Mouse (Mus musculus): Measurements from ENCODE around the gene Tbc1d17. TPM values are rescaled to one million over a fixed set of nuclear protein-coding genes. Genes with fewer than 3 reads are reported as not detected.

Gene Tbc1d17
- polyA plus RNA-seq, 3 experiments from 2014 or later = 43.9 to 66.0 (median 60.6) TPM

DNA sequence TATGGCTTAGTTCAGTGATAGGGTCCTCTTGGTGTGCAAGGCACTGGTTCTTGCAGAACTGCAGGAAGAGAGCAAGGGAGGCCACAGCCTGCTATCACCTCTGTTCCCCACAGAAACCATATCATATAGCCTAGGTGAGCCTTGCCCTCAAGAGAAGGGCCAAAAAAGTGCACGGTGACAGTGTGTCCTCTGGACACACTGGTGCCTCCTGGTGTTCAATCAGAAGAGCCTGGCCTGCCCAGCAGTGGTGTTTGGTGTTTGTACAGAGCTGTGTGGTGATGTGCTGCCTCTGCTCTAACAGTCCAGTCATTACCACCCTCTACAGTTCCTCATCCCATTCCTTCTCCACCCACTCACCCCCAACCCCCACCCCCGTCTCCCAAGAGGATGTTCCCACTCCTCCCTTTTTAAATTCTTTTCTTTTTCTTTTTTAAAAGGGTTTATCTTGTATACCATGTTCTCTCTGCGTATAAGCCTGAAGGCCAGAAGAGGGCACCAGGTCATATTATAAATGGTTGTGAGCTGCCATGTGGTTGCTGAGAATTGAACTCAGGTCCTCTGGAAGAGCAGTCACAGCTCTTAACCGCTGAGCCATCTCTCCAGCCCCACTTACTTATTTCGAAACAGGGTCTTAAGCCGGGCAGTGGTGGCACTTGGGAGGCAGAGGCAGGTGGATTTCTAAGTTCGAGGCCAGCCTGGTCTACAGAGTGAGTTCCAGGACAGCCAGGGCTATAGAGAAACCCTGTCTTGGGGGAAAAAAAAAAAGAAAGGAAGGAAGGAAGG lies 27.0 kb downstream of the Tbc1d17 start:
- ATAC-seq = no peak

DNA sequence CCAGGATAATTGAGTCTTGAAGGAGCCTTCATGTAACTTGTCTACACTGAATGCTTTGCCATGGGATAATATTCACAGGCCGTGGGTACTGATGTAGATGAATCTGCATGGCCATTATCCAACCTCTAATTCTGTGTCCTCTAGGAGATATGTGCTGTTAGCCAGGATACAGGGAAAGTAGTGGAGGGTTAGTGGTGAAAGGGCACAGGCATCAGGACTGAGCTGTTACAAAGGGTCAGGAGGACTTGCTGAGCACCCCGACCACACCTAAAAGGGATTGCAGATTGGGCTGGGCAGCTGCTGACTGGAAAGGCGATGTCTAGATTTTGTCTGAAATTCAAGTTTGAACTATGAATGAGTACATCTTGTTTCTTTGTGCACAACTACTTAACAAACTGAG lies 28.4 kb downstream of the Tbc1d17 start:
- no peak for ATAC-seq

DNA sequence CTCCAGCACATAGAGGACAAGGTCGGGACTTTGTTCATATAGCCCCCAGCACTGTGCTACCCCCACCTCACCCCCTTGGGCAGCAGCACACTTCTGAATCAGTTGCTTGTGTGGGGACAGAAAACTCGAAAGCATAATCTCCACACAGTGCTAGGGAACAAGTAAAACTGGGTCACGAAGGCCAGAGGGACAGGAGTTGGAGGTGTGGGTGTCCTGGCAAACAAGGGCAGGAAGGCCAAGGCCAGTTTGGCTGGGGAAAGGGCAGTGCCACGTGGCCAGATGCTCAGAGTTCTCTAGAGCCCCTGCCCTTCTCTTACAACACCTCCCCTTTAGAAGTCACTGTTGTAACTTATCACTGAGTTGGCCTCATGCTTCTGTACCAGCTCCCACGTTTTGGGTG lies 29.0 kb downstream of the Tbc1d17 start:
- ATAC-seq = no peak

DNA sequence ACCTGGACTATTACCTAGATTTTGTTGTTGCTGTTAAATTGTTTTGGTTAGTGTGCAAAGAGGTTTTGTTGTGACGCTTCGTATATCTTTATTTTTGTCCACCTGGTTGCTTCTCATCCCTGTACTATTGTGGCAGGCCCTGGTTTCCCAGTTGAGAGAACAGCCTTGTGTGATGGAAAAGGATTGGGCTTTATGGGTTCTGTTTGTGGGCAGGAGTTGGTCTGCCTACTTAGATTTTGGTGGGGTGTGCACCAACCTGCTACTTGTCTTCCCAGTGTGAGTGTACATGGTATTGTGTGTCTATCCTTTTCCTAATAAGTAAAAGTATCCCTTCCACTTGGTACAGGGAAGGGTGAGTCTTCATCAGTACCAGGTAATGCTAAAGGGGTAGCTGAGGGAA lies 29.5 kb downstream of the Tbc1d17 start:
- ATAC-seq = no peak

DNA sequence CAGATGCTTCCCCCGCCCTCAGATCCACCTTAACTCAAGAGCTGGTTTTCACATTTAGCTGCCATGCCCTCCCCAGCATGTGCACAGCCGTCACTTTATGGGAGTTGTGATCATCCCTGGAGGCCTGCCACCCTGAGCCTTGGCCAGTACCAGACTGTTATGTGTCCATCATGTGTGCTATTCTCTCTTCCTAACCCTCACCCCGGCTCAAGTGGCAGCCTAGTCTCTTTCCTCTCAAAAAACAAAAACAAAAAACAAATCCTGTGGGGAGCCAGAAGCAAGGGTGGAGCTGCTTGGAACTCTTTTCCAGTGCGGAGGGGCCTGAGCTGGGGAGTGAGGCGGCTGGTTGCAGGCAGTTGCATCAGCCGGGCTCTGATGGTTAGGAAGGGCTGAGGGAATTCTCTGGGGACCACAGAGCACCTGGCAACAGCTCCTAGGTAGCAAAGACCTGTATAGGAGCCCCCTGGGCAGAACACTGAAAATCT lies 30.1 kb downstream of the Tbc1d17 start:
- no peak for ATAC-seq

DNA sequence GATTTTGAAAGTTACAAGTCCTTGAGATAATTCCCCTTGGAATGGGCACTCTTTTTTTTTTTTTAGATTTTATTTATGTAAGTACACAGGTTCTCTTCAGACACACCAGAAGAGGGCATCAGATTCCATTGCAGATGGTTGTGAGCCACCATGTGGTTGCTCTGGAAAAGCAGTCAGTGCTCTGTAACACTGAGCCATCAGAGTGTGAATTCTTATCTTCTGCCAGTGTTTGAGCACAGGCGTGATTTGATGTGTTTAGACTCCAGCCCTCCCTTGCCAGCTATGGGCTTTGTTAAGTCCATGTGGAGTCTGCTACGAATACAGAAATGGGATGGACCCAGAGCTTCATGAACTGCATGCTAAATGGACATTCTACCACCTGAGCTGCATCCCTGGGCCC lies 30.7 kb downstream of the Tbc1d17 start:
- ATAC-seq = no peak

DNA sequence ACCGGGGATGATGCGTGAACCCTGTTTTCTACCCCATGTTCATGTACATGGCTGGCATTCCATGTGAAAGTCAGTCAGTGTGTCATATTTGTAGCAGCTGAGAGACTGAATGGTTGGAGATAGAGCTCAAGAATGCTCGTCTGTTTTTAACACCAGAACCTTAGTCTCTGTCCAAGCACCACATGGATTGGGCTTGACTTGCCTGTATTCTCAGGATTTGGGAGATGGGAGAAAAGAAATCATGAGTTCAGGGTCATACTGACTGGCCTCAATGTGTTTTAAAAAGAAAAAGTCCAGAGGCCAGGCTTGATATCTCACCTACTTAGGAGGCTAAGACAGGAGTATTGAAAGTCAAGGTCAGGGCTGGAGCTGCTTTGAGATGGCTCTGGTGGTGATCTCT lies 31.4 kb downstream of the Tbc1d17 start:
- no peak for ATAC-seq

DNA sequence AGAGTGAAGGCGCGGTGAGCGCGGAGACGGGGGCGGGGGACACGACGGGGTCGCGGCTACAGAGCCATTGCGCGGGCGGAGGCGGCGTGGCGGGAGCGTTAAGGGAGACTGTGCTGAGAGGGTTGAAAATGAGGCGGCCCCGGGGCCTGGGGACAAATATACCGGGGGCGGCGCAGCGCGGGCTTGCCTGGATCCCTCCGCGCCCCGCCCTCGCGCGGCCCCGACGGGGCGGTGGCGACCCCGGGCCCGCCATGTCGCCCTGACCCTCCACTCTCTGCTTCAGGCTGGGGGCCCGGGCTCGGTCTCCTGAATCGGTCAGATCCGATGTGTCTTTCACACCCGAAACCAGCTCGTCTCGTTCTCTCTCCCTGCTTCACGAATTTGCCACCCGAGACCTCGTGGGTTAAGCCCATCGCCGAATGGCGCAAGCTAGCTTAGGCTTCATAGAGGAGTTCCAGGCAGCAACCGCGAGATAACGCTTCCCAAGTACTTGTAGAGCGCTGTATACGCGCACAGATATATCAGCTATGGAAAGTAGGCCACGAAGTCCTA lies 32.3 kb downstream of the Tbc1d17 start, which contains the start of gene Atf5:
TSS of gene Atf5 (minus strand) at position 189 of the 552 bp plus-strand sequence.
- no peak for ATAC-seq

DNA sequence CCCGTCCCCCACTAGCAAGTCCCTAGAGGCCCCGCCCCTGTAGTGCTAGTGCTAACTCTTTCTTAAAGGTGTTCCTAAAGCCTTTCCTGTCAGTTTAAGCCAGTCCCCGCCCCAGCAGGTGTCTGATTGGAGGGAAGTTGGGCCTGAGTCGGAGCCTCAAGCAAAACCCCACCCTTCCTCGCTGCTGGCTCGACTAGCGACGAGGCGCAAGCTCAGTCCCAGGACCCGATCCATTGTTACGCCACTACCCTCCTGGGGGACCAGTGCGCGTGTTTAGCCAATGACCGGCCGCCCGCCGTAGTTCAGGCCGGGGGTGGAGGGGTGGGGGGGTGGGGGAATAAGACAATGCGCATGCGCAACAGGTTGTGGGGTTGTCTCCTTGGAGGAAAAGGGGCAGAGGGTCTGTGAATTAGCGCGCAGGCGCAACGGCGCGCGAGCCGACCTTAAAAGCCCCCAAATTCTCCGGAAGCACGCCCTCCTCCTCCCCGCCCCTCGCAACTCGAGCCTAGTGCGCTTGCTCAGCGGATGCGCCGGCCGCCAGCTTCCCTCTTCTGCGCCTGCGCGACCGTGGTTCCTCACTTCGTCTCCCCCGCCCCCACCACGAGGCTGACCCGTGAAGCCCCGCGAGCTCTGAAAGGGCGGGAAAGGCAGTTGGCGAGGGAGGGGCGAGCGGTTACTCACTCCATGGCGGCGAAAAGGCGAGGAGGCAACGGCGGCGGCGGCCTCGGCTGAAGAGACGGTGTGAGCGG lies 33.0 kb downstream of the Tbc1d17 start, which contains the start of the genes Nup62 and Il4i1:
TSS of gene Nup62 (plus strand) at position 368 of the 749 bp plus-strand sequence.
TSS of gene Il4i1 (plus strand) at position 667 of the 749 bp plus-strand sequence.
- peak; percentile 93 for ATAC-seq

DNA sequence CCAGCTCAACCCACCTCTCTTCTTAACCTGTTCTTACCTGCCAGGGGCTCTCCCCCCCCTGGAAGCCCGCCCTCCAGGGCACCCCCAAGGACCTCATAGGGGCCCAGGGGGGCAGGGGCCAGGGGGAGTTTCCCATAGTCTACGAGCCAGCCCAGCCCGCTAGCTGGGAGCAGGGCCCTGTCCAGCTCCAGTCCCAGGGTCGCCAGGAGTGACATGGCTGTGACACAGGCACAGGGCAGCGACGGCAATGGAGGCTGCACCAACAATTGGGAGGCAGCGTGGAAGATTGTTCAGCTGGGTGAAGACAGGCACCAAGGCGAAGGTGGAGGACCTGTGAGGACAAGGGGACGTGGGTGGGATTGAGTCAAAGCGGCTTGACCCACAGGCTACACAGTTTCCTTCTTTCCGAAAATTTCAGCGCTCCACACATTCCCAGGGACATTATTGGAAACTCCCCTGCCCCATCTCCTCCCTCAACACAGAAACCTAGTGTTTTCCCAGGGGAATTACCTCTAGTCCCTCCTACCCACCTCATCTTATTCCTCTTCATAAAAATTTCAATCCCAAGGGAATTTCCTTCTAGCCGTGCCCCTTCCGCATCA lies 33.8 kb downstream of the Tbc1d17 start:
- no peak for ATAC-seq

DNA sequence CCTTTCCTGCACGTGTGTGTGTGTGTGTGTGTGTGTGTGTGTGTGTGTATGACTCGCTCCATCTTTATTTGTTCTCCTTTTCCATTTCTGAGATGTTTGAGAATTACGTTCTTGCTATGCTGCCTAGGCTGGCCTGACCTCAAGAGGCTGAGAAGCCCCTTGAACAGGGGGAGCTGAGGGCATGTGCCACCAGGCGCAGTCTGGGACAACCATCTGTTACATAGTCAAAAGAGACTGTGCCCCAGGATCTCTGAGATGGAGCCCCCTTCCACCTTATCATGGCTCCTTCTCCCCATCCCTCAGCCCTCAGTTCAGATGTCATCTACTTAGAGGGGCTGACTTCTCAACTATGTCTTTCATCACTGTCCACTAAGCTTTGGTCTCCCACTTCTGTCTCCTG lies 34.5 kb downstream of the Tbc1d17 start:
- no peak for ATAC-seq

DNA sequence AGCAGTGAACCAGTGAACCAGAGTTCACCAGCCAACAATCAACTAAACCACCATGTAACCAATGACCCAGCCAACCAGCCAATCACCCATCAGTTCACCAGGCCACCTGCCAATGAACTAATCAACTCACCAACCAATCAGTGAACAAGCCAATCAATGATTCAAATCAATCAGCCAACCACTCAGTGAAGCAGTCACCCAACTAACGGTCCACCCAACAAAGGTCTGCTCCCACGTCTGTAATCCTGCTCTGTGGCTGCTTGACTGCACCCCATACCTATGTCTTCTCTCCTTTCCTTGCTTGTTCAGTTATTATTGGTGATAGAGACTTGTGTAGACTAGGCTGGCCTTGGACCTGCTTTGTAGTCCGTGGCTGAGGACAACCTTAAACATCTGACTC lies 34.9 kb downstream of the Tbc1d17 start:
- no peak for ATAC-seq

DNA sequence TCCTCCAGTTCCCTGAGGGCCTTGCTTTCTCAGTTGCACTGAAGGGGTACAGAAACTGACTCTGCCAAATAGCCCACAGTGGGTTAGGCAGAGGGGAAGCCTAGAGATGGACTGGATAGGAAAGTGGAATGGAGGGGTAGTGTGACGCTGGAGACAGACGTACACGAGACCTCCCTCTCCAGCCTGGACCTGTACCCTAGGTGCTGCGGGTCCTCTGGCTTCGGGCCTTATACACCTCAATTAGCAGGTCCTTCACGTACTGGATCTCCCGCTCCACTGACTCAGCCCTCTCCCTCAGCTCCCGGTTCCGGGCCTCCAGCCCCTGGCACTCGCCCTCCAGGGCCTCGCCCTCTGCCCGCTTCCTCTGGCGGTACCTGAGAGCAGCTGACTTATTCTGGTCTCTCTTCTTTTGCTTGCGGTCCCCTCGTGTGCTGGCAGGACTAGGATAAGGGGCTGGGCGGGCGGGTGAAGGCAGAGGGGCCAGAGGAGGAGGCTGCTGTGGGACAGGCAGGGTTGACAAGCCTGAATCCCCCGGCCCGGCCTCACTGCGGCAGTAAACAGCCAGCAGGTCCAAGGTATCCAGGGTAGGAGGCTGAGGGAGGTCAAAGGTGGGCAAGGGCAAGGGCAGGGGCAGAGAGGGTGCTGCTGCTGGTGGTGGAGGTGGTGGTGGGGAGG lies 36.1 kb downstream of the Tbc1d17 start:
- no peak for ATAC-seq

DNA sequence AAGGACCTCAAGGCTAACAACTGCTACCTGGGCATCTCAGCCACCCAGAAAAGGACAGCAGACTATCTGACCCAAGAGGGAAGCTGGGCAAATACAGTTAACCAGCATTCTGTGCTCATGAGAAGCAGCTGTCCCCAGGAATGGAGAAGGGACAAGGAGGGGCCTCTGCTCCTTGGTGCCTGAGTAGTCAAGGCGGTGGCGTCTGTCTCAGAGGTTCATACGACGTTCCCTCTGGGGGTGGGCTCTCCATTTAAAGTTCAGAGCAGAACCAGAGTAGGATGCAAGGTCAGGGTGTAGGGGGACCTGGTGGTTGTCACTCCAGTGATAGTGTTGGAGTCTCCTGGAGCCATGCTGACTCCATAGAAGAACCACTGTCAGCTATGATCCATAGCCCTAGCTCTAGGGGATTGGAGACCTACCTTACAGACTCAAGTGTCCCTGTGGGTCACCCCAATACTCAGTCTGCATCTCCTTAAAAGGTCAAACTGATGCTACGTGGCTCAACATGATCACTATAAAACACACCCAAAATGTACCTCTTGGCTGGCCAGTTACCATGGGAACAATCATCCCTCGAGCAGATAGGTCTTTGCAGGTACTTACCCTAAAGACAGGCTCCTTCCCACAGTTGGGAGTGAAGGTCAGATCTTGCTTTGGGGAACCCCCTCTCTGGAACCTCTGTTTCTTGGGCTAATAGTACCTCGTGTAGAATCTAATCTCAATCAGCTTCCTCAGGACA lies 37.9 kb downstream of the Tbc1d17 start:
- ATAC-seq = no peak

DNA sequence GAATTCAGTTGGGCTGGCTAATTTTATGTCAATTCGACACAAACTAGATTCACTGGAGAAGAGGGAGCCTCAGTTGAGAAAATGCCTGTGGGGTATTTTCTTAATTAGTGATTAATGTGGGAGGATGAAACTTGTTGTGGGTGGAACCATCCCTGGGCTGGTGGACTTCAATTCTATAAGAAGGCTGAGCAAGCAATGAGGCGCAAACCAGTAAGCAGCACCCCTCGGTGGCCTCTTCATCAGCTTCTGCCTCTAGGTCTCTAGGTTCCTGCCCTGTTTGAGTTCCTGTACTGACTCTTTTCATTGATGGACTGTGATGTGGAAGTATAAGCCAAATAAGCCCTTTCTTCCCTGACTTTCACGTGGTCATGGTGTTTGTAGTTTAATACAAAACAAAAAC lies 38.5 kb downstream of the Tbc1d17 start:
- no peak for ATAC-seq

DNA sequence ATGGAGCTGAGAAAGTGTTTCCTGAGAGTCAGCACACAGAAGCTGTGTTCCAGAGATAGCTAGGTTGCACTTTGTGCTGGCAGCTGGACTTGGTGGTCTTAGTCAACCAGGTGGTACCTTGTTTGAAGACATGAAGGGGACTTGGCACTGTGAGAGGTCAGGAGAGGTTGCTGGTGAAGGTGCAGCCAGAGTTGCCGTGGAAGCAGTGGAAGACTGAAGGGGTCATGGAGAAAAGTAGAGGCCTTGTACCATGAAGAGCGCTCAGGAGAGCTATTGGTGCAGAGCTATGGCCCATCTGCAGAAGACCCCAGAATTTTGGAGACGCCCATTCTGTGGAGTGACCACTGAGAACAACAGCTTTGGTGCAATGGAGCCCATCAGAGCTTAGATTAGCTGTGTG lies 39.4 kb downstream of the Tbc1d17 start:
- no peak for ATAC-seq

DNA sequence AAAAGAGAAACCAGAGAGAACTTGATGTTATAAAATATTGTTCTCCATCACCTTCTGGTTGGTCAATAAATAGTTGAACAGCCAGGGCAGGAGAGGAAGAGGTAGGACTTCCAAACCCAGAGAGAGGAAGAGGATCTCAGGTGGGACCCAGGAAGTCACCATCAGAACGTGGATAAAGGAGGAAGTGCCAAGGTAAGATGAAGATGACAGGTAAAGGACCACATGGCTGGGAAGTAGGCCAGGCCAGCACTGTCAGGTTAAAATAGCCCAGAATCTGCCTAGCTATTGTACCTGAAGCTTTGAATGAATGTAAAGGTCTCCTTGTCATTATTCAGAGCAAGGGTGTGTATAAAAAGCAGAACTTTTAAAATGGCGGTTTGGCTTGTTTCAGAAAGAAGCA lies 40.0 kb downstream of the Tbc1d17 start:
- ATAC-seq = no peak

DNA sequence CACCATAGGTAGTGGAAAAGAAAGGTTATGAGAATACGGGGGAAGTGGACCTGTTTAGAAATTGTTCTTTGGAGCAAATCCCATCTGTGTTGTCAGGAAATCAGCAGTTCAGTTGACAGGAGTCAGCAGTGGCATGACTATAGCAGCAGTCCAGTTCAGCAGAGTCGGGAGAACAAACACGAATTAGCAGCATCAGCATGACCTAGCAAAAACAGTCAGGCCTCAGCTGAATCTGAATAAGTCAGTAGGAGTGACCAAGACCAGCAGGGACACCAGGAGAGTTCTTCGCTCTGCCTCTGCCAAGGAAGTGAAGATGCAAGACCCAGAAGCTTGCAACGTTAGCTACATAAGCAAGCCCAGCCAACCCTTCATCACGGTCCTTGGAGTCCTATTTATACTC lies 56.1 kb downstream of the Tbc1d17 start:
- no peak for ATAC-seq

DNA sequence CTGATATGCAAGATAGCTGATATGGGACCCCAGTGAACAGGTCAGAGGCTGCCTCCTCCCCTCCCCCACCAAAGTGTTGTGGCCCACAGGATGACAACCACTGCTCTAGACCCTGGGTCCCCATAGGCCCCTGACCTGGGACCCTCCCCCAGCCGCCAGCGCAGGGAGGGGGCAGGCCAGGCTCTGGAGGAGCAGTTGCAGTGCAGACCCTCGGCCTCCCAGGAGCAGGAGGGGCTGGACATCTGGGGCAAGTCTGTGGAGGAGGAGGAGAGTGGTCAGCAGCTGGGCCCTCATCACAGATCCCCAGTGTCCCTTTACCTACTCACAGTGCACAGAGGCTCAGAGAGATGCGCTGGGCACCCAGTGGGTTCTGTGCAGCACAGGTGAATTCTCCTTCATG lies 58.8 kb downstream of the Tbc1d17 start:
- ATAC-seq = no peak

DNA sequence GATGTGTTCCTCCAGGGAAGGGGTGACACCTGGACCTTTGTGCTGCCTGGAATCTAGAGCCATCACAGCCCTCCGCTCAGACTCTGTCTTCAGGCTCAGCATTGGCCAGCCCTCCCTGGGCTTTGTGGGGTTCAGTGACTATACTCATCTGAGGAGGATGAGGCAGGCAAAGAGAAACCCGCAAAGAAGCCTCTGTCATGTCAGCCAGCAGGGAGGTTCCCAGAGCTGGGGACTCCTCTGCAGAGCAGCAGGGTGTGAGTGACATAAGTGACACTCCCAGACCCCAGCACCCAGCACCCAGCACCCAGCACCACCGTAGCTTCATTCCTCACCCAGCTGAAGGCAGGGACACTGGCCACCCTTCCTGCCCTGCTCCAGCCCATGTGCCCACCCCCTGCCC lies 59.3 kb downstream of the Tbc1d17 start:
- ATAC-seq = no peak

Data from inflammation-experienced regulatory T-cells, adult 6 months (primary cell).